Comparison of ENCODE assay signal across 21 mouse cellular contexts in the genomic region with DNA sequence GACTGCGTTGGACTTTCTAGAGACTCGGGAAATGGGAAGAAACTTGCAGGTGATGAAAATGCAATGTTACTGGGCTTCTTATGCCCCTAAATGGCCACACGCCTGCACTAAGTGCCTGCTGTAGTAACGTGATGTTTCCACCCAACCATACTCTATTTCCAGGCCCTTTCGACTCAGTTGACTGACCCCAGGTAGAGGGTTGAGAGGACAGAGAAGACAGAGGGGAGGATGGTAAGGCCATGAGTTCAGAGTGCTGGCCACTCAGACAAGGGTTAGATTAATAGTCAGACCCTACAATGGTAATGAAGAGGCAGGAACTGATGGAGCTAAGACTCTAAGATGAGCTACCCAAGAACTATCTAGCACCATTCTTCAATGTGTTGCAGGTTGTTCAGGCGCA. TPM values are rescaled to one million over a fixed set of nuclear protein-coding genes. Genes with fewer than 3 reads are reported as not detected.
A peak's percentile ranks its signal among the peaks of the same experiment; 100 is the strongest.
DNase-seq lines count a peak whose midpoint lies in the region; ATAC-seq and TF ChIP-seq lines count a peak whose summit lies in the region.
"Had no signal": no experiment of that assay in that cellular context is flagged by ENCODE, and none has a peak within 500 bp of the region (broad histone marks: within the 10 kb centered on the region; RNA-seq: fewer than 3 reads in every experiment).

No protein-coding gene starts in this region.

- H3K9me3 ChIP-seq in hindbrain, embryonic 16.5 days (ENCODE audit: control insufficient read depth, low read length): no peaks in the 10 kb centered on the region
- H3K9me3 ChIP-seq in hindbrain, embryonic 14.5 days (ENCODE audit: control insufficient read depth, low read length): no peaks in the 10 kb centered on the region
- H3K9me3 ChIP-seq: embryonic facial prominence, embryonic 10.5 days; embryonic facial prominence, embryonic 12.5 days; forebrain, embryonic 13.5 days; forebrain, embryonic 15.5 days had no signal

- H3K27ac ChIP-seq in hindbrain, embryonic 16.5 days (ENCODE audit: low read depth, low read length): no peak overlapping the region
- H3K27ac ChIP-seq in hindbrain, embryonic 14.5 days: no peak overlapping the region
- peak overlapping the region; percentile 59; the same call in 1 of the 2 replicates for H3K27ac ChIP-seq in left cerebral cortex, adult 2 months
- H3K27ac ChIP-seq: embryonic facial prominence, embryonic 10.5 days; embryonic facial prominence, embryonic 12.5 days; forebrain, embryonic 13.5 days; forebrain, embryonic 15.5 days had no signal

- H3K4me2 ChIP-seq in hindbrain, embryonic 16.5 days (ENCODE audit: low read length): no peak overlapping the region
- H3K4me2 ChIP-seq in hindbrain, embryonic 14.5 days (replicated peaks): no peak overlapping the region
- H3K4me2 ChIP-seq: embryonic facial prominence, embryonic 12.5 days; forebrain, embryonic 13.5 days; forebrain, embryonic 15.5 days had no signal

- peak; percentile 78 for DNase-seq in heart, adult 11 months
- no peak for DNase-seq in heart, postnatal 36 days
- DNase-seq in hindbrain, embryonic 14.5 days (ENCODE audit: low spot score): no peak
- no peak for DNase-seq in left cerebral cortex, adult 2 months (ENCODE audit: extremely low spot score in 1 of 2, low spot score in 2 of 2)
- DNase-seq in left cerebral cortex, postnatal 14 days (ENCODE audit: low spot score in 2 of 2): no peak
- DNase-seq: adrenal gland, adult 8-10 months; adrenal gland, postnatal 14 days; adrenal gland, postnatal 36 days; B cell, adult 2 months; cerebellum, adult 11-12 months; cerebellum, adult 9-10 months had no signal

- no peaks in the 10 kb centered on the region for H3K4me1 ChIP-seq in hindbrain, embryonic 16.5 days (ENCODE audit: control insufficient read depth, insufficient read depth, low read depth, low read length)
- H3K4me1 ChIP-seq in hindbrain, embryonic 14.5 days (replicated peaks; ENCODE audit: control insufficient read depth, insufficient read depth, low read length): no peaks in the 10 kb centered on the region
- H3K4me1 ChIP-seq: embryonic facial prominence, embryonic 12.5 days; forebrain, embryonic 13.5 days had no signal

- H3K27me3 ChIP-seq in hindbrain, embryonic 16.5 days (replicated peaks; ENCODE audit: control insufficient read depth, insufficient read depth, low read length): no peaks in the 10 kb centered on the region
- no peaks in the 10 kb centered on the region for H3K27me3 ChIP-seq in hindbrain, embryonic 14.5 days (ENCODE audit: control insufficient read depth, insufficient read depth, low read length)
- H3K27me3 ChIP-seq: CH12.LX; embryonic facial prominence, embryonic 12.5 days; forebrain, embryonic 13.5 days; forebrain, embryonic 15.5 days; Patski had no signal

- no peak overlapping the region for H3K9ac ChIP-seq in hindbrain, embryonic 16.5 days (ENCODE audit: low read depth, low read length)
- H3K9ac ChIP-seq in hindbrain, embryonic 14.5 days: no peak overlapping the region
- H3K9ac ChIP-seq: embryonic facial prominence, embryonic 12.5 days; forebrain, embryonic 13.5 days; forebrain, embryonic 15.5 days had no signal

- 0 out of 2 replicates have a peak, but pooled peaks have one; percentile 17 for ATAC-seq in hindbrain, embryonic 16.5 days
- ATAC-seq in hindbrain, embryonic 14.5 days (ENCODE audit: low FRiP score): no peak
- ATAC-seq: activated CD4-positive, CD25-positive, alpha-beta regulatory T cell, adult 4 months; CD4-positive, CD25-positive, alpha-beta regulatory T cell, adult 4 months; forebrain, embryonic 13.5 days; forebrain, embryonic 15.5 days; Patski had no signal

- no peak overlapping the region for H3K4me3 ChIP-seq in hindbrain, embryonic 16.5 days (ENCODE audit: low read length)
- H3K4me3 ChIP-seq in hindbrain, embryonic 14.5 days (replicated peaks; ENCODE audit: low read length): no peak overlapping the region
- H3K4me3 ChIP-seq in left cerebral cortex, adult 2 months: no peak overlapping the region
- H3K4me3 ChIP-seq: embryonic facial prominence, embryonic 10.5 days; embryonic facial prominence, embryonic 12.5 days; forebrain, embryonic 13.5 days; forebrain, embryonic 15.5 days had no signal

- no peaks in the 10 kb centered on the region for H3K36me3 ChIP-seq in hindbrain, embryonic 16.5 days (ENCODE audit: control insufficient read depth, insufficient read depth, low read length)
- H3K36me3 ChIP-seq in hindbrain, embryonic 14.5 days (replicated peaks; ENCODE audit: control insufficient read depth, insufficient read depth): no peaks in the 10 kb centered on the region
- H3K36me3 ChIP-seq: embryonic facial prominence, embryonic 10.5 days; embryonic facial prominence, embryonic 12.5 days; forebrain, embryonic 15.5 days; G1E had no signal

- intact Hi-C loops in heart, postnatal 36 days (cut with DNase I): no loop called here
- intact Hi-C loops in left cerebral cortex, adult 2 months (cut with DNase I): no loop called here
- intact Hi-C loops in left cerebral cortex, postnatal 14 days (cut with DNase I): no loop called here

- TF ChIP-seq CTCF in left cerebral cortex, adult 2 months (IDR thresholded peaks at IDR 0.05): no peak

- WGBS in hindbrain, embryonic 16.5 days: 98% methylated on average over 6 of the region's 6 CpGs
- WGBS in hindbrain, embryonic 14.5 days: 95% methylated on average over 6 of the region's 6 CpGs

RNA-seq across cellular contexts. Expression of gene Il12a, which starts 30.4 kb away (rescaled TPM):
- total RNA-seq in heart, postnatal 36 days (2021): under 1 TPM in 1 of 2 experiments, not detected in 1; 0.79 TPM
- 0.26 and 0.28 TPM in 2 replicates for polyA plus RNA-seq in hindbrain, embryonic 16.5 days (2015; fragmentation: Nextera tagmentation; extraction: Ambion mirVana)
- polyA plus RNA-seq in hindbrain, embryonic 14.5 days (2014; fragmentation: Nextera tagmentation; extraction: Ambion mirVana): not detected in 2 replicates
- total RNA-seq in left cerebral cortex, adult 2 months (2021): 1 to 10 TPM; 2.8 to 4.2 TPM
- 1 to 10 TPM; 2.3 to 2.5 TPM for total RNA-seq in left cerebral cortex, postnatal 14 days (2021)
- polyA plus RNA-seq: activated CD4-positive, CD25-positive, alpha-beta regulatory T cell, adult 4 months; embryonic facial prominence, embryonic 10.5 days; G1E; Patski had no signal
